Mouse (Mus musculus) right cerebral cortex, postnatal 10 days (tissue): Measurements from ENCODE around the gene Stil.

Experiments
- DNase-seq, 2 experiments: peaks; one replicate each; pipeline ENCODE4 v3.0.0; 2021; ENCODE audit warnings: low spot score in 2 of 2

Stil gene

GRCm38 (mm10) chr4:115048190-115048589 is 48.2 kb downstream of the Stil start:
- DNase-seq: peak in 1 of 2 experiments; percentile 38

GRCm38 (mm10) chr4:115051245-115051644 is 51.3 kb downstream of the Stil start:
- DNase-seq: no peak

- peak; percentile 63 to 65 for DNase-seq
Measured at GRCm38 (mm10) chr4:115052343-115053005, 52.5 kb downstream of the Stil start.

DNA sequence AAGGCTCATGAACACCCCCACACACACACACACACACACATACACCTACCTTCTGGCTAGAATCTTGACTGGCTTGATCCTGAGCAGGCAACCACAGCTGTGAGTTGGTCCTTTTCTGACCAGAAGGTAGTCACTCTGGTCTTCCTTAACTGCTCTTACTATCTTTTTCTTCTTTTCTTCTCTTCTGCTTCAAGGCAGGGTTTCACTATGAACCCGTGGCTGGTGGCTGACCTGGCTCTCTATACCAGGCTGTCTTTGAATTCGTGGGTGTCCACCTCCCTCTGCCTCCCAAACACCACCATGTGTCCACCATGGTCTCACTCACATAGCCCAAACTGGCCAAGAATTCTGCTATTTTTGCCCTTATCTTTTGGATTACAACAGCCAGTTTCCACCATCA is 55.1 kb downstream of the Stil start:
- no peak for DNase-seq

GRCm38 (mm10) chr4:115055691-115056090 is 55.7 kb downstream of the Stil start:
- DNase-seq: no peak

GRCm38 (mm10) chr4:115056371-115056920 is 56.5 kb downstream of the Stil start, which contains the start of gene Tal1:
Tal1 (plus strand) TSS chr4:115056426.
- DNase-seq: no peak

- peak; percentile 51 to 52 for DNase-seq
Measured at GRCm38 (mm10) chr4:115056921-115057673, 57.1 kb downstream of the Stil start.

DNA sequence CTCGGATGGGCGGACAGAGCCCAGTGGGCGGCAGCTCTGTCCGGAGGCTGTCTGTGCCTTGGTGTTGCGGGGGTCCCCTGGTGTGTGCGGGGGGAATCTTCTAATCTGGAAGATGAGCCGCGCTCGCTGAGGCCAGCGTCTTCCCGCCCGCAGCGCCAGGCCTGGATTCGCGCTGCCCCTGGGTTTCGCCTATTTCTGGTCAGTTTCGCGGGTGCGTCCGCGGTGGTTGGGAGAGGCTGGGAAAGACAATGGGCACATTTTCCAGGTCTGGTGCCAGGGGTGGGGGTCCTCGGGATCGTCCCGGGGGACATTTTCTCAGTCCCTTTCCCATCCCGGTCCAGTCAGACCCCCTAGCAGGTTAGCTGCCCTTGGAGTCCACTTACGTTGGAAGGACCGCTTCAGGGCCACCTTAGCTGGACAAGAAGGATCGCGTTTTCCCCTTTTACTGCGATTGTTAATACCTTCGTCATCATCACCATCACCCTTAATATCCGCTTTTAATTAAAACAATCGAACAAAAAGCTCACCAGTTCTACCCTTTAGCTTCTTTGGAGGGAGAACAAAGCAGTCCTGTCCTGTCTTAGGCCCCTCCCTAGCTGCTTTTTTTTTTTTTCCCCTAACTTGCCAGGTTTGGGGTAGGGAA is 57.8 kb downstream of the Stil start:
- DNase-seq: no peak

- DNase-seq: no peak
Measured at GRCm38 (mm10) chr4:115058317-115058761, 58.4 kb downstream of the Stil start.

GRCm38 (mm10) chr4:115058871-115059590 is 59.1 kb downstream of the Stil start:
- no peak for DNase-seq

DNA sequence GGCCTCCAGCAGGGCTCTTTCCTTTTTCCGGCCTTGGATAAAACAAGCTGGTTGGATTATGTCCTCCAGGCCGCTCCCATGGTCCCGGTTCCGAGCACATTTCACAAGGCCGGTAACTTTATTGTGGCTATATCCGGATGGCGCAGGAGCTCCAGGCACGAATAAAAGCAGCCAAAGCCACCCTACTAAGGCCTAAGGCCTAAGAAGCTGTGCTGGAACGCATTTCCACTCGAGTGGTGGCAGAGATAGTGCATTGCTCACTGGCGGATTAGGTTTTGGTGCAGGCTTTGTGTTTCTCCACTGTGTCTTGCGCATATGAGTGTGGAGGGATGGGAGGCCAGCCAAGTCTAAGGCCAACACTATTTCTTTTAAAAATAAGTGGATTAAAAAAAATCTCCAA is 59.9 kb downstream of the Stil start:
- DNase-seq: no peak

DNA sequence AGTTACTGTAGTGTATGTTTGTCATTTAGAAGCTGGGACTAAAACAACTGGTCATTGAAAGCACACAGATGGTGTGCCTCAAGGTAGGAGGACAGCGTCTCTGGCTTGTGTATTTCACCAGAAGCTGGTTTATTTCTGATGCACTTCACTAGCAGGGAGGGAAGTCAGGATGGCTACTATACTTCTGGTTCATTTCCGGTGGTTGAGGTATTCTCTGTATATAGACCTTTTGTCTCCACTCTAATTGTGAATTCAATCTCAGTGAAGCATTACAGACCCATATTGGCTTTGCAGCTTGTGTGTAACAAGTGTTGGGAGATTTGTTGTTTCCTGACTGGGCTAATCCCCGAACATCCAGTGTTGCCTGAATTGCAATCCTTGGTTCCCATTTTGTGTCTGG is 60.8 kb downstream of the Stil start:
- no peak for DNase-seq

DNA sequence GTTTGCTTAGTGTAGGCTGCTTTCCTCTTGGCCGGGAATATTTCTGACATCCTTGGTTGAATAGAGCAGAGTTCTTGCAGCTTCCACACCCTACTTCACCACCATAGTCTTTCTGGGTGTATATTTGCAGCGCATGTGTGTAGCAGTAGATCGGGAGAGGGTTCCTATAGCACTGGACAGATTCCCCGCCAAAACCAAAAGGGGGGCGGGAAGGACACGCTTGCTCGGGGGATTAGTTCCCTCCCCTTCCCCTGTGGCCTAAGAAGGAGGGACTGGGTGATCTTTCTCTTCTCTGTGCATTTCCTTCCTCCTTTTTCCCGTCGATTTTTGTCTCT is 62.5 kb downstream of the Stil start:
- no peak for DNase-seq

GRCm38 (mm10) chr4:115062875-115063517 is 63.0 kb downstream of the Stil start:
- peak; percentile 63 to 66 for DNase-seq

GRCm38 (mm10) chr4:115063518-115064239 is 63.7 kb downstream of the Stil start:
- DNase-seq: no peak

DNA sequence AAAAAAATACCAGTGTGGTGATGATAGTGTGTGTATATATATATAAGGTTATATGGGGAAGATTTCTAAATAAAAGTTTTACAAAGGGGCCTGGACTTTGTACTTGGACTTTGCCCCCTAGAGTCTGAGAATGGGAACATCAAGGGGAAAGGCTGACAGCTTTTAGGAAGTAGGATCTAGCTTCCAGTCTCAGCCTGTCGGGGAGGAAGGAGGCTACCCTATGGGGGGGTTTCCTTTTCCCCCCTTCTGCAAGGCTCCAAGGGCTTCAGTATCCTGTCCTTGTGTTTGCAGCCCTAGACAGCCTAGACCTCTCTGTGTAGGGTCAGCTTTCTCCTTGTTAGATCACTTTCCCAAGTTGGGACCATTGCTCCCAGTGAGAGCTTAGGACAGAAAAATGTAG is 71.7 kb downstream of the Stil start:
- no peak for DNase-seq

GRCm38 (mm10) chr4:115074789-115075188 is 74.8 kb downstream of the Stil start:
- no peak for DNase-seq

DNA sequence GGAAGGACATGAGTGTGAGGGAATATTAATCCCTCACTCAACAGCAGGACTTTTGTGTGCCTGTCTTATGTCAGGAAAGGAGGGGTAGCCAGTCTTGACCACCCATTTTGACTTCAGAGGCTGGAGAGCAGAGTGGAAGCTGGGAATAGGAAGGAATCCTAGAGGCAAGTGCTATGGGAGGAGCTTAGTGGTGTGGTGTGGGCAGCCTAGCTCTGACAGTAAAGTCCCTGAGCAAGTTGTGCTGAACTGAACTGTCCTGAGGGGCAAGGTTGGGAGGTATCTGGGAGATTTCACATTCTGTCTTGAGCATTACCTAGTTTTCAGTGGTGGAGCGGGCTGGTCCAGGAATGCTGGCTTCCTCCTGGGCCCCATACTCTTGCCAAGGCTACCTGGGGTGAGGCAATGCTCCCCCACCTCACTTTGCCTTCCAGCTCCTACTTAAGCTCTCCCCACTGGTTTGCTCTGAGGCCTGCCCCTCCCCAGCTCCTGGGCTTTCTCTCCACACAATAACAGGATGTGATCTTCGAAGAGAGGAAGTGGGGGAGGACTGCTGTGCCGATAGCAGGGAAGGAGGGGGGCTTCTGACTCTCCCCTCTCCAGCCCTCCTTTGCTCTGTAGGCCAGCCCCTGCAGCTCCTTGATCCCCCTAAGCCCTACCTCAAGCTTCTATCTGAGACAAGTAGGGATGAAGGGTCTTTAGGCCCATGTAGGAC is 75.4 kb downstream of the Stil start:
- DNase-seq: no peak

DNA sequence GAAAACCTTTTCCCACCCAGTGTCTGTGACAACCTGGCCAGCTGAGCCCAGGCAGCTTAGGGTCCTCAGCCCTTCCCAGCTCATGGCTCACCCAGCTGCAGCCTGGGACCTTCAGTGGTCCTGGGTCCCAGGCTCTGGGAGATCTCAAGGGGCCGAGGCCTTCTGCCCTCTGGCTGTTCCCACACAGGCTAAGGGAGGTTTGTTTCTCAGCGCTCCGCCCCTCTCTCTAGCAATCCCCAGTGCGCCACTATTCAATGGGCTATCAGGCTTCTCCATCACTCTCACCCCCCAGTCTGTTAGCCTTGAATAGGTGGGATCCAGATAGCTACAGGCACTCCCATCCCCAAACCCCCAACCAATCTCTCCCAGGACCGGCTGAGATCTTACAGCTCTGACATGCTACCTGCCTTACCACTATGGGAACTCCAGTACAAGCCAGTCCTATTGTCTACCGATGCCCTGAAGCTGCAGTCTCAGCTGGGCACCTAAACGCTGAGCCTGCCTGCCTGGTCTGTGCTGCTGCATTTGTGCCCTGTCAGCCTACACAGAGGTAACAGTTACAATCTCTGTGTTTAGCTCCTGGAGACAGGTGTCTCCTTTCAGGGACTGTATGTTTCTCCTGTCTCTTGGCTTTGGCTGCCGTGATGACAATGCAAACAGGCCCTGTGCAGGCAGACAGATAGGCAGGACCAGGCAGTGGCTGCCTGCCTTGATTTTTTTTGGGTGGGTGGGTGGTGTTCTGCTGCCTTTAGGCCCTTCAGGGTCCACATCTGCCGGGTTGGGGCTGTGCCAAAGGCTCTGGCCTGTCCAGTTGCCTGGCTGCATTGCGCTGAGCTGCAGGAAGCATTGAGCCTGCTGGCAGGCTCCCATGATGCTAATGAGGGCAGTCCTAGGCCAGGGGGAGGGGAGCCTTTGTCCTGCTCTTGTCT is 79.2 kb downstream of the Stil start:
- peak; percentile 53 to 71 for DNase-seq
